Mouse (Mus musculus) thymus, postnatal 36 days (tissue): ENCODE results near the gene Emsy.

ENCODE experiments used
- DNase-seq, 2 experiments: peaks; one replicate each; pipeline ENCODE4 v3.0.0; 2022; ENCODE audit warnings: mixed read lengths in 2 of 2

Gene Emsy

GRCm38 (mm10) chr7:98575651-98576239 lies 80.8 kb downstream of the Emsy start:
- DNase-seq = peak in 1 of 2 experiments; percentile 20

- no peak for DNase-seq
Measured at GRCm38 (mm10) chr7:98574771-98575191, 81.8 kb downstream of the Emsy start.

GRCm38 (mm10) chr7:98574271-98574670 lies 82.3 kb downstream of the Emsy start:
- peak; percentile 33 to 59 for DNase-seq

GRCm38 (mm10) chr7:98573231-98573781 lies 83.3 kb downstream of the Emsy start:
- peak in 1 of 2 experiments; percentile 33 for DNase-seq

- DNase-seq = no peak
Measured at GRCm38 (mm10) chr7:98572223-98572868, 84.2 kb downstream of the Emsy start.

- DNase-seq = peak; percentile 47 to 55
Measured at GRCm38 (mm10) chr7:98570824-98571505, 85.6 kb downstream of the Emsy start.

- DNase-seq = no peak
Measured at GRCm38 (mm10) chr7:98567056-98567455, 89.5 kb downstream of the Emsy start.

GRCm38 (mm10) chr7:98564607-98565364 lies 91.8 kb downstream of the Emsy start:
- DNase-seq = peak; percentile 44 to 70

GRCm38 (mm10) chr7:98563991-98564390 lies 92.6 kb downstream of the Emsy start:
- peak; percentile 48 to 61 for DNase-seq

- DNase-seq = peak; percentile 74 to 89
Measured at GRCm38 (mm10) chr7:98562966-98563365, 93.6 kb downstream of the Emsy start.

GRCm38 (mm10) chr7:98562186-98562585 lies 94.4 kb downstream of the Emsy start:
- peak in 1 of 2 experiments; percentile 40 for DNase-seq

GRCm38 (mm10) chr7:98561556-98562164 lies 94.9 kb downstream of the Emsy start:
- DNase-seq = peak in 1 of 2 experiments; percentile 33

- DNase-seq = peak; percentile 48 to 54
Measured at GRCm38 (mm10) chr7:98558128-98558921, 98.3 kb downstream of the Emsy start.

- peak; percentile 38 to 49 for DNase-seq
Measured at GRCm38 (mm10) chr7:98556767-98557394, 99.7 kb downstream of the Emsy start.

GRCm38 (mm10) chr7:98551041-98551440 lies 105.5 kb downstream of the Emsy start:
- no peak for DNase-seq

- peak; percentile 34 to 43 for DNase-seq
Measured at GRCm38 (mm10) chr7:98550596-98550995, 106.0 kb downstream of the Emsy start.

GRCm38 (mm10) chr7:98548839-98549238 lies 107.7 kb downstream of the Emsy start:
- DNase-seq = no peak

- no peak for DNase-seq
Measured at GRCm38 (mm10) chr7:98544556-98544955, 112.0 kb downstream of the Emsy start.

GRCm38 (mm10) chr7:98543853-98544370 lies 112.7 kb downstream of the Emsy start:
- DNase-seq = no peak

- no peak for DNase-seq
Measured at GRCm38 (mm10) chr7:98542731-98543142, 113.8 kb downstream of the Emsy start.

- DNase-seq = no peak
Measured at GRCm38 (mm10) chr7:98542267-98542666, 114.3 kb downstream of the Emsy start.
